Mouse (Mus musculus): ENCODE results near the gene Naa50. TPM values are rescaled to one million over a fixed set of nuclear protein-coding genes. Genes with fewer than 3 reads are reported as not detected.

The Naa50 gene
- polyA plus RNA-seq, 1 experiment from 2014 or later: 62.4 TPM

- Histone ChIP-seq H3K9me3 (no peaks in the 10 kb centered on the region), H3K9ac (no peak overlapping the region), H3K4me1 (replicated peaks) (no peaks in the 10 kb centered on the region), H3K4me2 (no peak overlapping the region), H3K4me3 (no peak overlapping the region), H3K27ac (replicated peaks) (no peak overlapping the region), H3K36me3 (no peaks in the 10 kb centered on the region), H3K27me3 (no peaks in the 10 kb centered on the region)
- ATAC-seq (ENCODE audit: low FRiP score, low read depth): no peak
- 65% methylated on average over 2 of the region's 2 CpGs for WGBS
These were observed 15.8 kb upstream of the Naa50 start for GRCm38 (mm10) chr16:44123786-44124185.

- no peak overlapping the region for H3K4me2 ChIP-seq
These were observed 14.9 kb upstream of the Naa50 start for GRCm38 (mm10) chr16:44124713-44125112.

GRCm38 (mm10) chr16:44125436-44125835 is 14.2 kb upstream of the Naa50 start:
- 87% methylated on average over 2 of the region's 2 CpGs for WGBS
- H3K4me3 ChIP-seq: no peak overlapping the region
- H3K27ac ChIP-seq (replicated peaks): no peak overlapping the region
- H3K36me3 ChIP-seq: no peaks in the 10 kb centered on the region
- no peak overlapping the region for H3K9ac ChIP-seq
- H3K4me2 ChIP-seq: no peak overlapping the region
- no peaks in the 10 kb centered on the region for H3K4me1 ChIP-seq (replicated peaks)
- no peak for ATAC-seq (ENCODE audit: low FRiP score, low read depth)
- no peaks in the 10 kb centered on the region for H3K27me3 ChIP-seq
- H3K9me3 ChIP-seq: no peaks in the 10 kb centered on the region

More at GRCm38 (mm10) chr16:44124713-44125112, 14.9 kb upstream of the Naa50 start:
- no peaks in the 10 kb centered on the region for H3K36me3 ChIP-seq
- no peak overlapping the region for H3K4me3 ChIP-seq
- no peak overlapping the region for H3K27ac ChIP-seq (replicated peaks)
- H3K4me1 ChIP-seq (replicated peaks): no peaks in the 10 kb centered on the region
- no peaks in the 10 kb centered on the region for H3K27me3 ChIP-seq
- ATAC-seq (ENCODE audit: low FRiP score, low read depth): no peak
- WGBS: 92% methylated on average over 1 of the region's 1 CpGs
- no peaks in the 10 kb centered on the region for H3K9me3 ChIP-seq
- no peak overlapping the region for H3K9ac ChIP-seq

- whole genome bisulfite sequencing: 70% methylated on average over 4 of the region's 4 CpGs
- no peak for ATAC-seq (ENCODE audit: low FRiP score, low read depth)
- no peak overlapping the region for H3K4me2 ChIP-seq
These were observed 13.2 kb upstream of the Naa50 start for GRCm38 (mm10) chr16:44126437-44126836.

GRCm38 (mm10) chr16:44132300-44132699 is 7.3 kb upstream of the Naa50 start:
- H3K4me3 ChIP-seq: no peak overlapping the region
- H3K4me2 ChIP-seq: no peak overlapping the region
- no peak overlapping the region for H3K9ac ChIP-seq
- 90% methylated on average over 4 of the region's 4 CpGs for WGBS
- no peaks in the 10 kb centered on the region for H3K27me3 ChIP-seq
- peaks cover 13% of the 10 kb centered on the region; the same call in 1 of the 2 replicates for H3K4me1 ChIP-seq (replicated peaks)
- no peaks in the 10 kb centered on the region for H3K9me3 ChIP-seq
- no peak for ATAC-seq (ENCODE audit: low FRiP score, low read depth)
- H3K36me3 ChIP-seq: no peaks in the 10 kb centered on the region
- H3K27ac ChIP-seq (replicated peaks): no peak overlapping the region

More at GRCm38 (mm10) chr16:44126437-44126836, 13.2 kb upstream of the Naa50 start:
- no peaks in the 10 kb centered on the region for H3K4me1 ChIP-seq (replicated peaks)
- H3K9ac ChIP-seq: no peak overlapping the region
- H3K4me3 ChIP-seq: no peak overlapping the region
- H3K27me3 ChIP-seq: no peaks in the 10 kb centered on the region
- H3K36me3 ChIP-seq: no peaks in the 10 kb centered on the region
- no peaks in the 10 kb centered on the region for H3K9me3 ChIP-seq
- H3K27ac ChIP-seq (replicated peaks): no peak overlapping the region

GRCm38 (mm10) chr16:44133187-44133586 is 6.4 kb upstream of the Naa50 start:
- Histone ChIP-seq H3K36me3 (no peaks in the 10 kb centered on the region), H3K4me2 (no peak overlapping the region), H3K9ac (no peak overlapping the region), H3K4me3 (no peak overlapping the region), H3K9me3 (no peaks in the 10 kb centered on the region), H3K27ac (replicated peaks) (no peak overlapping the region), H3K4me1 (replicated peaks) (peaks cover 22% of the 10 kb centered on the region), H3K27me3 (no peaks in the 10 kb centered on the region)
- WGBS: 86% methylated on average over 3 of the region's 3 CpGs
- no peak for ATAC-seq (ENCODE audit: low FRiP score, low read depth)

GRCm38 (mm10) chr16:44136511-44137021 is 3.1 kb upstream of the Naa50 start:
- Histone ChIP-seq H3K27me3 (no peaks in the 10 kb centered on the region), H3K9ac (no peak overlapping the region), H3K27ac (replicated peaks) (no peak overlapping the region), H3K36me3 (no peaks in the 10 kb centered on the region), H3K4me2 (no peak overlapping the region), H3K9me3 (no peaks in the 10 kb centered on the region), H3K4me3 (no peak overlapping the region), H3K4me1 (replicated peaks) (peaks cover 31% of the 10 kb centered on the region)
- ATAC-seq (ENCODE audit: low FRiP score, low read depth): no peak
- WGBS: 91% methylated on average over 6 of the region's 6 CpGs

- H3K27me3 ChIP-seq: no peaks in the 10 kb centered on the region
- H3K36me3 ChIP-seq: no peaks in the 10 kb centered on the region
- WGBS: 1% methylated on average over 24 of the region's 24 CpGs
- ATAC-seq (ENCODE audit: low FRiP score, low read depth): peak; percentile 62
- H3K4me3 ChIP-seq: peak overlapping the region; percentile 100
- H3K4me2 ChIP-seq: peak overlapping the region; percentile 78
- peaks cover 34% of the 10 kb centered on the region for H3K4me1 ChIP-seq (replicated peaks)
- peak overlapping the region; percentile 84 for H3K9ac ChIP-seq
- H3K27ac ChIP-seq (replicated peaks): peak overlapping the region; percentile 99
- no peaks in the 10 kb centered on the region for H3K9me3 ChIP-seq
These were observed 1.2 kb upstream of the Naa50 start for GRCm38 (mm10) chr16:44138377-44138978.

- H3K9me3 ChIP-seq: no peaks in the 10 kb centered on the region
- peak overlapping the region; percentile 100 for H3K4me3 ChIP-seq
- ATAC-seq (ENCODE audit: low FRiP score, low read depth): peak; percentile 91
- H3K9ac ChIP-seq: peak overlapping the region; percentile 84
- no peaks in the 10 kb centered on the region for H3K27me3 ChIP-seq
- peak overlapping the region; percentile 99 for H3K27ac ChIP-seq (replicated peaks)
- H3K4me1 ChIP-seq (replicated peaks): peaks cover 34% of the 10 kb centered on the region
- H3K36me3 ChIP-seq: no peaks in the 10 kb centered on the region
- H3K4me2 ChIP-seq: peak overlapping the region; percentile 78
- WGBS: under 1% methylated on average over 25 of the region's 25 CpGs
These were observed 573 bp upstream of the Naa50 start for GRCm38 (mm10) chr16:44138979-44139535.

GRCm38 (mm10) chr16:44140186-44140787 is 657 bp downstream of the Naa50 start:
- peak; percentile 50 for ATAC-seq (ENCODE audit: low FRiP score, low read depth)
- WGBS: under 1% methylated on average over 42 of the region's 44 CpGs
- peaks cover 34% of the 10 kb centered on the region for H3K4me1 ChIP-seq (replicated peaks)
- H3K9me3 ChIP-seq: no peaks in the 10 kb centered on the region
- H3K9ac ChIP-seq: peak overlapping the region; percentile 92
- peak overlapping the region; percentile 100 for H3K4me3 ChIP-seq
- H3K27ac ChIP-seq (replicated peaks): peak overlapping the region; percentile 99
- H3K36me3 ChIP-seq: no peaks in the 10 kb centered on the region
- H3K4me2 ChIP-seq: peak overlapping the region; percentile 70
- no peaks in the 10 kb centered on the region for H3K27me3 ChIP-seq

- peak overlapping the region; percentile 15 for H3K4me3 ChIP-seq
- no peak for ATAC-seq (ENCODE audit: low FRiP score, low read depth)
- H3K9ac ChIP-seq: 0 out of 2 replicates have a peak overlapping the region, but pooled peaks have one; percentile 10
- H3K27me3 ChIP-seq: no peaks in the 10 kb centered on the region
- H3K27ac ChIP-seq (replicated peaks): no peak overlapping the region
- WGBS: 45% methylated on average over 6 of the region's 6 CpGs
- H3K36me3 ChIP-seq: no peaks in the 10 kb centered on the region
- H3K4me2 ChIP-seq: peak overlapping the region; percentile 70
- peaks cover 29% of the 10 kb centered on the region for H3K4me1 ChIP-seq (replicated peaks)
- no peaks in the 10 kb centered on the region for H3K9me3 ChIP-seq
These were observed 1.9 kb downstream of the Naa50 start for GRCm38 (mm10) chr16:44141483-44141882.

GRCm38 (mm10) chr16:44149002-44149767 is 9.6 kb downstream of the Naa50 start:
- Histone ChIP-seq H3K9ac (no peak overlapping the region), H3K9me3 (no peaks in the 10 kb centered on the region), H3K4me2 (no peak overlapping the region), H3K4me1 (replicated peaks) (no peaks in the 10 kb centered on the region), H3K27ac (replicated peaks) (no peak overlapping the region), H3K4me3 (no peak overlapping the region), H3K36me3 (no peaks in the 10 kb centered on the region), H3K27me3 (no peaks in the 10 kb centered on the region)
- no peak for ATAC-seq (ENCODE audit: low FRiP score, low read depth)
- WGBS: 97% methylated on average over 1 of the region's 1 CpGs

Measured in hindbrain, embryonic 15.5 days (tissue).